Mouse (Mus musculus): ENCODE measurements around the gene Akt2. TPM values are rescaled to one million over a fixed set of nuclear protein-coding genes. Genes with fewer than 3 reads are reported as not detected.

Gene Akt2
- polyA plus RNA-seq (2017; shearing (Covaris generic)) = 142 TPM

DNA sequence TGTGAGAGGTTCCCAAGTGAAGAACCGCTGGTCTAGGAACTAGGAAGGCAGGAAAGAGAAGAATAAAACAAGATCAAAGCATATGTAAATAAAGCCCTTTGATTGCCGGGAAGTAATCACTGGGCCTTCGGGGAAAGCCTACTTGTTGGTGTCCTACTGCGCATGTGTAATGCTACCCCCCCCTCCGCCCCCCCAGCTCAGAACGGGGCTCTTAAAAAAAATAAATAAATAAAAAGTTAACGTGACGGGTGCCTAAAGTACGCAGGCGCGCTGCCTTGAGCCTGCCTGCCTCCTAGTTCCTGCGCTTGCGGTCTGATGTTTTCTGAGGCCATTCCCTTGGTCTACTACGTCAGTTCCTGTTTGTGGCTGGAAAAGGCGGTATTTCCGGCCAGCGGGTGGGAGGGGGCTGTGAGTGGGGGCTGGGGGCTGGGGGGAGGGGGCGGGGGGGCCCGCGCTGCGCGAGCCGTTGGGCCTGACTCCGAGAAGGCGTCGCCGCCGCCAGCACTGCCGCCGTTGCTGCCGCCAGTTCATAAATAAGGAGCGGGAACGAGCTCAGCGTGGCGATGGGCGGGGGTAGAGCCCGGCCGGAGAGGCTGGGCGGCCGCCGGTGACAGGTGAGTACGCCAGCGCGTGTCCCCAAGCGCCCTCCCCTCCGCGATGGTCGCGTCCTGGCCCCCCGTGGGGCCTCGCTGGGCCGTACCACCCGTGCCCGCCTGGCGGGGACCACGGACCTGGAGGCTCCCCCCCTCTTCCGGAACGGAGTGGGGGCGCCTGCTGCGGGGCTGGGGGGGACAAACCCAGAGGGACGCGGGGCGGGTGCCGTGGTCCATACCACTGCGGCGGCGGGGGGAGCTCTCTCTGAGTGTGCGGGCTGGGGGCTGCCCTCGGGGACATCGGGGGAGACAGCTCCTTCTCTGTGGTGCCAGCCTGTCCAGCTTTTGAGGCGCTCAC is at the start of gene Akt2:
Akt2 (plus strand) TSS at position 287 of the 951 bp plus-strand sequence.

GRCm38 (mm10) chr7:27552931-27553513 is 38.3 kb upstream of the Akt2 start, which contains the start of the genes Pld3 and 2310022A10Rik:
TSS of gene Pld3 (minus strand) at chr7:27553218.
TSS of gene 2310022A10Rik (plus strand) at chr7:27553233.

GRCm38 (mm10) chr7:27653681-27654437 is 62.5 kb downstream of the Akt2 start, which contains the start of gene Ttc9b:
TSS of gene Ttc9b (plus strand) at chr7:27653915.

GRCm38 (mm10) chr7:27674522-27675221 is 83.3 kb downstream of the Akt2 start, which contains the start of gene Map3k10:
TSS of gene Map3k10 (minus strand) at chr7:27674598.

DNA sequence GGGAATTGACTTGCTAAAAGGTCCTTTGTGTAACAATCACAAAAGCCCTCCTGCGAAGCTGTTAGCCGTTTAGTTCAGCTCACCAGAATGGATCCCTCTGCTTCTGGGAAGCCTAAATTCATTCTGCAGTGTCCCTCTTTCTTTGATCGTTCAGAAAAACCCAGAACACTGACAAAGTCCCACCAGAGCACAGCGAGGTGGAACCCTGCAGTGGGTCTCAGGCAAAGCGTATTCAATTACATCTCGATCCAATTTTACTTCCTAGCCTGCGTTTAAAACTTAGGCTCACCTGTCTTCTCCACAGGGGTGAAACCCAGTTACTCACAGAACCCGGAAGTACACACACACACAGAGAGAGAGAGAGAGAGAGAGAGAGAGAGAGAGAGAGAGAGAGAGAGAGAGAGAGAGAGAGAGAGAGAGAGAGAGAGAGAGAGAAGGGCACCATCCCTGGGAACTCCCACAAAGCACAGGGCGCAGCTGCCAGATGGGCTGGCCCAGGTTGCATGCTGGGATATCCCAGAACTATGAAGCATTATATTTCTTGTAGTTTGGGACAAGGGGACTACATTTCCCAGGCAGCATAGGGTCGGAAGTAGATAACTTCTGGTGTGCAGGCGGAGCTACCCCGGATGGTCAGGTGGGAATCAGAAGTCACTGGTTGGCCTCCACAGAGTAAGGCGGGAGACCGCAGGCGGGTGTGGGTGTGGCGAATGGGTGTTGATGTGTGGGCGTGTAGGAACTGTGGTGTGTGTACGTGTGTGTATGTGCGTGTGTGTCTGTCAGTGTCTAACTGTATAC is 97.7 kb downstream of the Akt2 start, which contains the start of gene Zfp607b:
Zfp607b (plus strand) TSS at position 526 of the 798 bp plus-strand sequence.

Other genes starting within 250 kb of the Akt2 start
- gene Shkbp1, start 235.5 kb upstream of the Akt2 start, polyA plus RNA-seq (2017; shearing (Covaris generic)) = 48.4 TPM
- not detected for gene Gm20479, start 234.1 kb upstream of the Akt2 start, polyA plus RNA-seq (2017; shearing (Covaris generic))
- gene Sptbn4, start 143.9 kb upstream of the Akt2 start, polyA plus RNA-seq (2017; shearing (Covaris generic)) = 0.12 TPM
- gene Blvrb, start 143.6 kb upstream of the Akt2 start, polyA plus RNA-seq (2017; shearing (Covaris generic)) = 12.5 TPM
- gene Sertad3, start 117.8 kb upstream of the Akt2 start, polyA plus RNA-seq (2017; shearing (Covaris generic)) = 38.3 TPM
- 75.3 TPM for gene Sertad1, start 104.6 kb upstream of the Akt2 start, polyA plus RNA-seq (2017; shearing (Covaris generic))
- 0.57 TPM for gene Prx, start 92.2 kb upstream of the Akt2 start, polyA plus RNA-seq (2017; shearing (Covaris generic))
- gene Hipk4, start 68.3 kb upstream of the Akt2 start, polyA plus RNA-seq (2017; shearing (Covaris generic)) = not detected
- gene Pld3, start 38.3 kb upstream of the Akt2 start, polyA plus RNA-seq (2017; shearing (Covaris generic)) = 255 TPM
- gene 2310022A10Rik, start 38.3 kb upstream of the Akt2 start, polyA plus RNA-seq (2017; shearing (Covaris generic)) = 25.1 TPM
- gene Ttc9b, start 62.4 kb downstream of the Akt2 start, polyA plus RNA-seq (2017; shearing (Covaris generic)) = not detected
- gene Map3k10, start 83.0 kb downstream of the Akt2 start, polyA plus RNA-seq (2017; shearing (Covaris generic)) = 14.8 TPM
- 3.0 TPM for gene Zfp607b, start 97.8 kb downstream of the Akt2 start, polyA plus RNA-seq (2017; shearing (Covaris generic))
- 11.7 TPM for gene Zfp60, start 139.8 kb downstream of the Akt2 start, polyA plus RNA-seq (2017; shearing (Covaris generic))
- gene Zfp626, start 215.6 kb downstream of the Akt2 start, polyA plus RNA-seq (2017; shearing (Covaris generic)) = 1.7 TPM
- 5.3 TPM for gene Zfp59, start 247.1 kb downstream of the Akt2 start, polyA plus RNA-seq (2017; shearing (Covaris generic))